Mouse (Mus musculus): ENCODE measurements at regions not wholly inside any gene's neighbourhood (a gene's known extent, or its start where the extent isn't known, plus 50 kb on each side); places are given as distances from the start of the nearest gene placed in this dataset.
A peak's percentile ranks its signal among the peaks of the same experiment; 100 is the strongest.

GRCm38 (mm10) chr17:88910144-88910543 lies 118.4 kb upstream of the Lhcgr start:
- H3K9me3 ChIP-seq (ENCODE audit: control insufficient read depth, low read length), result no peaks in the 10 kb centered on the region
- no peak overlapping the region for H3K4me3 ChIP-seq (ENCODE audit: low read length)
- no peak overlapping the region for H3K9ac ChIP-seq (ENCODE audit: low read depth, low read length)
- no peak overlapping the region for H3K4me2 ChIP-seq (replicated peaks; ENCODE audit: low read depth, low read length)
- no peaks in the 10 kb centered on the region for H3K27me3 ChIP-seq (ENCODE audit: control insufficient read depth, insufficient read depth, low read length)
- no peak overlapping the region for H3K27ac ChIP-seq (ENCODE audit: low read depth, low read length)
- H3K36me3 ChIP-seq (ENCODE audit: control insufficient read depth, insufficient read depth, low read length), result no peaks in the 10 kb centered on the region
- no peak for ATAC-seq (ENCODE audit: low FRiP score, low TSS enrichment)
- no peaks in the 10 kb centered on the region for H3K4me1 ChIP-seq (ENCODE audit: control insufficient read depth, insufficient read depth, low read length)

GRCm38 (mm10) chr17:88901742-88902141 lies 110.0 kb upstream of the Lhcgr start:
- Histone ChIP-seq H3K27me3 (ENCODE audit: control insufficient read depth, insufficient read depth, low read length) (no peaks in the 10 kb centered on the region), H3K27ac (ENCODE audit: low read depth, low read length) (no peak overlapping the region), H3K4me1 (ENCODE audit: control insufficient read depth, insufficient read depth, low read length) (0 out of 2 replicates have a peak, but pooled peaks cover 5% of the 10 kb centered on the region), H3K9ac (ENCODE audit: low read depth, low read length) (no peak overlapping the region), H3K4me2 (replicated peaks; ENCODE audit: low read depth, low read length) (no peak overlapping the region), H3K36me3 (ENCODE audit: control insufficient read depth, insufficient read depth, low read length) (no peaks in the 10 kb centered on the region), H3K9me3 (ENCODE audit: control insufficient read depth, low read length) (no peaks in the 10 kb centered on the region), H3K4me3 (ENCODE audit: low read length) (no peak overlapping the region)
- ATAC-seq (ENCODE audit: low FRiP score, low TSS enrichment), result peak; percentile 28; the same call in 1 of the 2 replicates
- WGBS, result 53% methylated on average over 1 of the region's 1 CpGs

GRCm38 (mm10) chr17:88900904-88901303 lies 109.1 kb upstream of the Lhcgr start:
- Histone ChIP-seq H3K9me3 (ENCODE audit: control insufficient read depth, low read length) (no peaks in the 10 kb centered on the region), H3K27ac (ENCODE audit: low read depth, low read length) (no peak overlapping the region), H3K4me2 (replicated peaks; ENCODE audit: low read depth, low read length) (no peak overlapping the region), H3K4me1 (ENCODE audit: control insufficient read depth, insufficient read depth, low read length) (0 out of 2 replicates have a peak, but pooled peaks cover 5% of the 10 kb centered on the region), H3K9ac (ENCODE audit: low read depth, low read length) (no peak overlapping the region), H3K27me3 (ENCODE audit: control insufficient read depth, insufficient read depth, low read length) (no peaks in the 10 kb centered on the region), H3K4me3 (ENCODE audit: low read length) (no peak overlapping the region), H3K36me3 (ENCODE audit: control insufficient read depth, insufficient read depth, low read length) (no peaks in the 10 kb centered on the region)
- WGBS, result 72% methylated on average over 2 of the region's 2 CpGs
- no peak for ATAC-seq (ENCODE audit: low FRiP score, low TSS enrichment)

GRCm38 (mm10) chr17:88898705-88899668 lies 107.2 kb upstream of the Lhcgr start:
- 30% methylated on average over 11 of the region's 11 CpGs for WGBS
- no peak overlapping the region for H3K9ac ChIP-seq (ENCODE audit: low read depth, low read length)
- no peaks in the 10 kb centered on the region for H3K9me3 ChIP-seq (ENCODE audit: control insufficient read depth, low read length)
- H3K27ac ChIP-seq (ENCODE audit: low read depth, low read length), result no peak overlapping the region
- H3K4me2 ChIP-seq (replicated peaks; ENCODE audit: low read depth, low read length), result no peak overlapping the region
- peak; percentile 68; the same call in 1 of the 2 replicates for ATAC-seq (ENCODE audit: low FRiP score, low TSS enrichment)
- H3K27me3 ChIP-seq (ENCODE audit: control insufficient read depth, insufficient read depth, low read length), result no peaks in the 10 kb centered on the region
- no peak overlapping the region for H3K4me3 ChIP-seq (ENCODE audit: low read length)
- no peaks in the 10 kb centered on the region for H3K36me3 ChIP-seq (ENCODE audit: control insufficient read depth, insufficient read depth, low read length)
- 0 out of 2 replicates have a peak, but pooled peaks cover 5% of the 10 kb centered on the region for H3K4me1 ChIP-seq (ENCODE audit: control insufficient read depth, insufficient read depth, low read length)

GRCm38 (mm10) chr17:88893451-88893850 lies 101.7 kb upstream of the Lhcgr start:
- no peaks in the 10 kb centered on the region for H3K36me3 ChIP-seq (ENCODE audit: control insufficient read depth, insufficient read depth, low read length)
- no peak overlapping the region for H3K9ac ChIP-seq (ENCODE audit: low read depth, low read length)
- H3K27me3 ChIP-seq (ENCODE audit: control insufficient read depth, insufficient read depth, low read length), result no peaks in the 10 kb centered on the region
- H3K4me2 ChIP-seq (replicated peaks; ENCODE audit: low read depth, low read length), result no peak overlapping the region
- ATAC-seq (ENCODE audit: low FRiP score, low TSS enrichment), result no peak
- no peak overlapping the region for H3K4me3 ChIP-seq (ENCODE audit: low read length)
- no peaks in the 10 kb centered on the region for H3K9me3 ChIP-seq (ENCODE audit: control insufficient read depth, low read length)
- H3K4me1 ChIP-seq (ENCODE audit: control insufficient read depth, insufficient read depth, low read length), result no peaks in the 10 kb centered on the region
- H3K27ac ChIP-seq (ENCODE audit: low read depth, low read length), result no peak overlapping the region

DNA sequence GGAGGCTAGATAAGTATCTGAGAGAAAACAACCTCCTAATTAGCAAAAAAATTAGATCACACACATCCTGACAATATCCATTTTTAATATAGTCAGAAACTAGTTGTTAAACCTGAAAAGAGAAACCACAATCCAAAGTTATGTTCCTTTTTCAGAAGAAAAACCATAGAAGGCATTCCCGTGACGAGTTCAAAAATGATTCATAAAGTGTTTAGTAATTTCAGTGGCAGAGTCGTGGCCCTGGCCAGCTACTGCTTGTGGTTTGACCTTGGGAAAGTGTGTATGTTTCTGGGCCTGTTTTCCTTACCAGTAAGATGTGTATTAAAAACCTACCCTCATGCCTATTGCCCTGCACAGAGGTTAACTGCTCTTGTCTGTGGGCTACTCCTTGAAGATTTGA lies 93.7 kb upstream of the Lhcgr start:
- H3K27ac ChIP-seq (ENCODE audit: low read depth, low read length), result no peak overlapping the region
- H3K27me3 ChIP-seq (ENCODE audit: control insufficient read depth, insufficient read depth, low read length), result no peaks in the 10 kb centered on the region
- H3K9me3 ChIP-seq (ENCODE audit: control insufficient read depth, low read length), result no peaks in the 10 kb centered on the region
- ATAC-seq (ENCODE audit: low FRiP score, low TSS enrichment), result no peak
- H3K4me1 ChIP-seq (ENCODE audit: control insufficient read depth, insufficient read depth, low read length), result no peaks in the 10 kb centered on the region
- 78% methylated on average over 3 of the region's 3 CpGs for WGBS
- H3K36me3 ChIP-seq (ENCODE audit: control insufficient read depth, insufficient read depth, low read length), result no peaks in the 10 kb centered on the region
- H3K4me2 ChIP-seq (replicated peaks; ENCODE audit: low read depth, low read length), result no peak overlapping the region
- no peak overlapping the region for H3K4me3 ChIP-seq (ENCODE audit: low read length)
- H3K9ac ChIP-seq (ENCODE audit: low read depth, low read length), result no peak overlapping the region

DNA sequence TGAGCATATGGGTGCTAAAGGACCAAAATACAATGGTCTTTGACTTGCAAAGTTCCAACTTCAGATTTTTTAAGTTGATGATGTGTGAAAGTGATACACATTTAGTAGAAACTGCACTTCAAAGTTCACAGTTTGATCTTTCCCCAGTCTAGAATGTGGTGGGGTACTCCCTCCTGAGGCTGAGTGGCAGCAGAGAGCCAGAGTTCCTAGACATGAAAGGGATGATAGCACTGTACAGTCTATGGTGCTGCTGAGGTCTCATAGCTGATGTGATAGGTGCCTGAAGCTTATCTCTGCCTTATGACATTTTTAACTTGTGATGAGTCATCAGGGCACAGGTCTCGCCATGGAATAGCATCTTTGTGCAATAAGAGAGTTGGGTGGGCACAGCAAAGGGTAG lies 87.9 kb upstream of the Lhcgr start:
- H3K9ac ChIP-seq (ENCODE audit: low read depth, low read length), result no peak overlapping the region
- H3K27me3 ChIP-seq (ENCODE audit: control insufficient read depth, insufficient read depth, low read length), result no peaks in the 10 kb centered on the region
- no peaks in the 10 kb centered on the region for H3K9me3 ChIP-seq (ENCODE audit: control insufficient read depth, low read length)
- no peak overlapping the region for H3K27ac ChIP-seq (ENCODE audit: low read depth, low read length)
- no peak overlapping the region for H3K4me3 ChIP-seq (ENCODE audit: low read length)
- no peak for ATAC-seq (ENCODE audit: low FRiP score, low TSS enrichment)
- whole genome bisulfite sequencing, result 96% methylated on average over 1 of the region's 1 CpGs
- no peak overlapping the region for H3K4me2 ChIP-seq (replicated peaks; ENCODE audit: low read depth, low read length)
- H3K36me3 ChIP-seq (ENCODE audit: control insufficient read depth, insufficient read depth, low read length), result no peaks in the 10 kb centered on the region
- no peaks in the 10 kb centered on the region for H3K4me1 ChIP-seq (ENCODE audit: control insufficient read depth, insufficient read depth, low read length)

GRCm38 (mm10) chr17:88870342-88870985 lies 78.7 kb upstream of the Lhcgr start:
- no peak overlapping the region for H3K4me3 ChIP-seq (ENCODE audit: low read length)
- H3K36me3 ChIP-seq (ENCODE audit: control insufficient read depth, insufficient read depth, low read length), result no peaks in the 10 kb centered on the region
- no peaks in the 10 kb centered on the region for H3K4me1 ChIP-seq (ENCODE audit: control insufficient read depth, insufficient read depth, low read length)
- no peak overlapping the region for H3K27ac ChIP-seq (ENCODE audit: low read depth, low read length)
- WGBS, result 78% methylated on average over 4 of the region's 4 CpGs
- H3K4me2 ChIP-seq (replicated peaks; ENCODE audit: low read depth, low read length), result no peak overlapping the region
- no peaks in the 10 kb centered on the region for H3K27me3 ChIP-seq (ENCODE audit: control insufficient read depth, insufficient read depth, low read length)
- H3K9ac ChIP-seq (ENCODE audit: low read depth, low read length), result no peak overlapping the region
- no peak for ATAC-seq (ENCODE audit: low FRiP score, low TSS enrichment)
- H3K9me3 ChIP-seq (ENCODE audit: control insufficient read depth, low read length), result no peaks in the 10 kb centered on the region

- Histone ChIP-seq H3K9me3 (ENCODE audit: control insufficient read depth, low read length) (no peaks in the 10 kb centered on the region), H3K27ac (ENCODE audit: low read depth, low read length) (no peak overlapping the region), H3K4me1 (ENCODE audit: control insufficient read depth, insufficient read depth, low read length) (no peaks in the 10 kb centered on the region), H3K27me3 (ENCODE audit: control insufficient read depth, insufficient read depth, low read length) (no peaks in the 10 kb centered on the region), H3K4me3 (ENCODE audit: low read length) (no peak overlapping the region), H3K36me3 (ENCODE audit: control insufficient read depth, insufficient read depth, low read length) (no peaks in the 10 kb centered on the region), H3K4me2 (replicated peaks; ENCODE audit: low read depth, low read length) (no peak overlapping the region), H3K9ac (ENCODE audit: low read depth, low read length) (no peak overlapping the region)
- WGBS, result 89% methylated on average over 7 of the region's 7 CpGs
- no peak for ATAC-seq (ENCODE audit: low FRiP score, low TSS enrichment)
Measured at GRCm38 (mm10) chr17:88864631-88865030, 72.8 kb upstream of the Lhcgr start.

Data from kidney, embryonic 14.5 days (tissue).